Mouse (Mus musculus) skeletal muscle tissue, postnatal 0 days (tissue): Measurements from ENCODE around the gene Ugt1a5. TPM values are rescaled to one million over a fixed set of nuclear protein-coding genes. Genes with fewer than 3 reads are reported as not detected.

ENCODE experiments used
- polyA plus RNA-seq: library from polyadenylated mRNA; unstranded; fragments of >200 nt; fragmentation: Nextera tagmentation; extraction: Ambion mirVana; gene quantifications from 2 replicates; pipeline ENCODE4 v1.2.1, GENCODE M21; 2015

Gene Ugt1a5
- not detected in 2 replicates for polyA plus RNA-seq

GRCm38 (mm10) chr1:88165711-88166110 lies at the start of gene Ugt1a5:
Gene Ugt1a5, plus strand, starts transcription at chr1:88166012.

DNA sequence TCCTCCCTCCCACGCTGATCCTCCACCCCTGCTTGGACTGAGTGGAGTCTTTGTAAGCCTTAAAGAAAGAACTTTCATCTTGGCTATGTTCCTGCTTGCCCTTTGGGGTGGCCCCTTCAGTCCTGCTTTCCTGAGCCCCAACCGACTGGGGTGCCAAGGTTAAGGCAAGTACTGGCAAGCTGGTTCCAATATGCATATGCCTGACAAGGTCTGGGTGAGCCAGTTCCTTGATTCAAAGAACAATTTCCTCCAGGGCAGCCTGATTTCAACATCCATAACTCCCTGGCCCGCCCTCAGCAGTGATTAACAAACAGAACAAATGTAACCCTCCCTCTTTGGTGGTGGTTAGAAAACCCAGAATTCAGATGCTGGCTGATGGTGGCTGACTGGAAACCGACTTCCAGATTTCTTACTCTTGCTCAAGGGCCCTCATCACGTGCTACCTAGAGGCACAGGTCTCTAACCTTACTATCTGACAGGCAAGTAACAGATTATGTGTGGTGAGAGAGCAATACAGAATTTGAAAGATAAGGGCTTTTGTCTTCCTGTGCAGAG lies 31.3 kb upstream of the Ugt1a5 start, which contains the start of gene Ugt1a6a:
Gene Ugt1a6a, plus strand, starts transcription at position 353 of the 555 bp plus-strand sequence.

GRCm38 (mm10) chr1:88200456-88200855 lies 34.6 kb downstream of the Ugt1a5 start, which contains the start of gene Ugt1a2:
Gene Ugt1a2, plus strand, starts transcription at chr1:88200601.

DNA sequence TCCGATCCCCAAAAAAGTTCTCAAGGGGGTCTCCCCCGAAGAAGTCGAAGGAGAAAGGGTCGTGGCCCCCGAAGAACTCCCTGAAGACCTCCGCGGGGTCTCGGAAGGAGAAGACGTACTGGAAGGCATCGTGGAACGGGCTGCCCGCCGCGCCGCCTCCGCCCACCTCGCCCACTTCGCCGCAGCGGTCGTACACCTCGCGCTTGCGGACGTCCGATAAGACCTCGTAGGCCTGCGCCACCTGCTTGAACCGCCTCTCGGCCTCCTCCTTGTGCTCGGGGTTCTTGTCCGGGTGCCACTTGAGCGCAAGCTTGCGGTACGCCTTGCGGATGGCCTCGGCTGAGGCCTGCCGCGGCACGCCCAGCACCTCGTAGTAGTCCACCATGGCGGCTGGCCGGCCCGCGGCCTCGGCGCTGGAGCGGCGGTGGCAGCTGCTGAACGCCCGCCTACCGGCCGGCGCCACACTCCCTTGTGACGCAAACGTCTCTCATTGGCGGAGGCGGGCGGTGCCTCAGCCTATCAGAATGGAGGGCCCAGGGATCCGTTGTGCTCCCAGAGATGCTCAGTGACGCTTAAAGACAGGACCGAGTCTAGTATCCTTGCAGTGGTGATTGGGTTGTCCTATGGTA lies 39.6 kb downstream of the Ugt1a5 start, which contains the start of gene Dnajb3:
Gene Dnajb3, minus strand, starts transcription at position 489 of the 629 bp plus-strand sequence.

DNA sequence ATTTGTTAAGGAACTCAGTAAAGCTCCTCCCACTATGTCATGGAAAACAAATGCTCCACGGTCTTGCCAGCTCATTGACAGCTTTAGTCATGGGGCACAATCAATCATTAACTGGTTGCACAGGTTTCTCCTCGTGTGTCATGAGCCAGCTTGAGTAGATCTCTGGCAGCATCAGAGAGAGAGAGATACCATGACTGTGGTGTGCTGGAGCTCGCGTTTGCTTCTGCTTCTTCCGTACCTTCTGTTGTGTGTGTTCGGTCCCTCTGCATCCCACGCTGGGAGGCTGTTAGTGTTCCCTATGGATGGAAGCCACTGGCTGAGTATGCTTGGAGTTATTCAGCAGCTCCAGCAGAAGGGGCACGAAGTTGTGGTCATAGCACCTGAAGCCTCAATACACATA lies 46.0 kb downstream of the Ugt1a5 start, which contains the start of gene Ugt1a1:
Gene Ugt1a1, plus strand, starts transcription at position 148 of the 400 bp plus-strand sequence.

GRCm38 (mm10) chr1:88226670-88227379 lies 61.0 kb downstream of the Ugt1a5 start, which contains the start of gene Mroh2a:
Gene Mroh2a, plus strand, starts transcription at chr1:88226986.

Other genes starting within 250 kb of the Ugt1a5 start
- gene Usp40, start 157.5 kb upstream of the Ugt1a5 start, polyA plus RNA-seq, result 14.8 and 17.3 TPM in 2 replicates
- gene Ugt1a10, start 110.6 kb upstream of the Ugt1a5 start, polyA plus RNA-seq, result not detected in 2 replicates
- not detected in 2 replicates for gene Ugt1a9, start 95.2 kb upstream of the Ugt1a5 start, polyA plus RNA-seq
- gene Ugt1a8, start 78.2 kb upstream of the Ugt1a5 start, polyA plus RNA-seq, result not detected in 2 replicates
- gene Ugt1a7c, start 71.0 kb upstream of the Ugt1a5 start, polyA plus RNA-seq, result 3.1 and 6.4 TPM in 2 replicates
- 0.21 and 1.00 TPM in 2 replicates for gene Ugt1a6b, start 62.8 kb upstream of the Ugt1a5 start, polyA plus RNA-seq
- gene Ugt1a6a, start 31.2 kb upstream of the Ugt1a5 start, polyA plus RNA-seq, result 2.5 and 7.9 TPM in 2 replicates
- gene Ugt1a2, start 34.6 kb downstream of the Ugt1a5 start, polyA plus RNA-seq, result not detected in 2 replicates
- gene Dnajb3, start 39.8 kb downstream of the Ugt1a5 start, polyA plus RNA-seq, result 6.9 and 9.5 TPM in 2 replicates
- 1.1 TPM in 1 of 2 replicates, not detected in the other for gene Ugt1a1, start 45.9 kb downstream of the Ugt1a5 start, polyA plus RNA-seq
- gene Mroh2a, start 61.0 kb downstream of the Ugt1a5 start, polyA plus RNA-seq, result 0.74 and 0.99 TPM in 2 replicates
- gene Hjurp, start 111.6 kb downstream of the Ugt1a5 start, polyA plus RNA-seq, result 34.1 and 39.7 TPM in 2 replicates
- not detected in 2 replicates for gene Trpm8, start 111.6 kb downstream of the Ugt1a5 start, polyA plus RNA-seq
- 0.15 TPM in 1 of 2 replicates, not detected in the other for gene Spp2, start 240.9 kb downstream of the Ugt1a5 start, polyA plus RNA-seq